Mouse (Mus musculus): Measurements from ENCODE around the gene Epb41l2. TPM values are rescaled to one million over a fixed set of nuclear protein-coding genes. Genes with fewer than 3 reads are reported as not detected.

The Epb41l2 gene
- polyA plus RNA-seq, 1 experiment from 2014 or later, result 45.3 TPM

GRCm38 (mm10) chr10:25411836-25412373 lies 52.3 kb downstream of the Epb41l2 start:
- H3K36me3 ChIP-seq (ENCODE audit: control insufficient read depth, insufficient read depth, low read length), result no peaks in the 10 kb centered on the region
- H3K27me3 ChIP-seq (ENCODE audit: control insufficient read depth, insufficient read depth, low read length), result no peaks in the 10 kb centered on the region
- H3K9ac ChIP-seq (ENCODE audit: low read length), result no peak overlapping the region
- no peak for ATAC-seq (ENCODE audit: insufficient read depth, low FRiP score, low TSS enrichment)
- H3K9me3 ChIP-seq (ENCODE audit: control insufficient read depth, low read length), result no peaks in the 10 kb centered on the region
- no peak for DNase-seq (ENCODE audit: low spot score)
- no peaks in the 10 kb centered on the region for H3K4me1 ChIP-seq (ENCODE audit: control insufficient read depth, insufficient read depth, low read length)
- no peak overlapping the region for H3K4me2 ChIP-seq (ENCODE audit: low read depth)
- no peak overlapping the region for H3K27ac ChIP-seq (ENCODE audit: low read depth, low read length)
- H3K4me3 ChIP-seq (ENCODE audit: low read depth, low read length), result no peak overlapping the region
- 77% methylated on average over 6 of the region's 6 CpGs for WGBS

DNA sequence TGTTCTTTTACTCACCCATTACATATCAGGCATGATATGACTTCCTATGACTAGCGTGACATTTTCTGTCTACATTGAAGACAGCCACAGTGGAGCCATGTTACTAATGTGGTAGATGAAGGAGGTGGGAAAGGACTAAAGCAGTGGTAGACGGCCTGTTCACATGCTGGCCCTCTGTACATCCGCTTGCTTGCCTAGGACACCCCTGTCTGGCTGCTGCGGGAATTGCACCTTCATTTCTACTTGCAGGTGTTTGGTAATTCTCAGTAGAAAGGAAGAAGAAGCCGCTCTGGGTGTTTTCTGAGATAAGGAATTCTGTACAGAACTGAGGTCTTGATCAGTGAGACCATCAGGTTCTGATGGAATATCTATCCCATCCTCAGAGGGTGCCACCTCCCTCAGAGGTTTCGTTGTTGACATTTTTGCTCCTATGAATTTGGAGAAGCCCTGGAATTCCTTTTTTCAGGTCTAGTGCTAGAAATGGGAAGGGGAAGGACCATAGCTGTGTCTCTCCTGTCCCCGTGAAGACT lies 55.7 kb downstream of the Epb41l2 start:
- WGBS, result 83% methylated on average over 7 of the region's 7 CpGs
- Histone ChIP-seq H3K4me2 (ENCODE audit: low read depth) (no peak overlapping the region), H3K27me3 (ENCODE audit: control insufficient read depth, insufficient read depth, low read length) (no peaks in the 10 kb centered on the region), H3K36me3 (ENCODE audit: control insufficient read depth, insufficient read depth, low read length) (no peaks in the 10 kb centered on the region), H3K4me1 (ENCODE audit: control insufficient read depth, insufficient read depth, low read length) (no peaks in the 10 kb centered on the region), H3K9ac (ENCODE audit: low read length) (no peak overlapping the region), H3K9me3 (ENCODE audit: control insufficient read depth, low read length) (no peaks in the 10 kb centered on the region), H3K4me3 (ENCODE audit: low read depth, low read length) (no peak overlapping the region), H3K27ac (ENCODE audit: low read depth, low read length) (no peak overlapping the region)
- no peak for DNase-seq (ENCODE audit: low spot score)
- ATAC-seq (ENCODE audit: insufficient read depth, low FRiP score, low TSS enrichment), result no peak

- ATAC-seq (ENCODE audit: insufficient read depth, low FRiP score, low TSS enrichment), result no peak
- Histone ChIP-seq H3K36me3 (ENCODE audit: control insufficient read depth, insufficient read depth, low read length) (no peaks in the 10 kb centered on the region), H3K4me3 (ENCODE audit: low read depth, low read length) (no peak overlapping the region), H3K9me3 (ENCODE audit: control insufficient read depth, low read length) (no peaks in the 10 kb centered on the region), H3K27me3 (ENCODE audit: control insufficient read depth, insufficient read depth, low read length) (no peaks in the 10 kb centered on the region), H3K9ac (ENCODE audit: low read length) (no peak overlapping the region), H3K4me2 (ENCODE audit: low read depth) (no peak overlapping the region), H3K4me1 (ENCODE audit: control insufficient read depth, insufficient read depth, low read length) (no peaks in the 10 kb centered on the region), H3K27ac (ENCODE audit: low read depth, low read length) (no peak overlapping the region)
- WGBS, result 85% methylated on average over 5 of the region's 5 CpGs
- DNase-seq (ENCODE audit: low spot score), result no peak
These were observed 57.1 kb downstream of the Epb41l2 start for GRCm38 (mm10) chr10:25416696-25417095.

- H3K4me1 ChIP-seq (ENCODE audit: control insufficient read depth, insufficient read depth, low read length), result no peaks in the 10 kb centered on the region
- H3K9me3 ChIP-seq (ENCODE audit: control insufficient read depth, low read length), result no peaks in the 10 kb centered on the region
- no peak overlapping the region for H3K4me3 ChIP-seq (ENCODE audit: low read depth, low read length)
- no peak for DNase-seq (ENCODE audit: low spot score)
- no peaks in the 10 kb centered on the region for H3K27me3 ChIP-seq (ENCODE audit: control insufficient read depth, insufficient read depth, low read length)
- no peak for ATAC-seq (ENCODE audit: insufficient read depth, low FRiP score, low TSS enrichment)
- no peak overlapping the region for H3K9ac ChIP-seq (ENCODE audit: low read length)
- WGBS, result 0% methylated on average over 1 of the region's 1 CpGs
- H3K36me3 ChIP-seq (ENCODE audit: control insufficient read depth, insufficient read depth, low read length), result no peaks in the 10 kb centered on the region
- H3K4me2 ChIP-seq (ENCODE audit: low read depth), result no peak overlapping the region
- H3K27ac ChIP-seq (ENCODE audit: low read depth, low read length), result no peak overlapping the region
These were observed 66.5 kb downstream of the Epb41l2 start for GRCm38 (mm10) chr10:25426058-25426457.

DNA sequence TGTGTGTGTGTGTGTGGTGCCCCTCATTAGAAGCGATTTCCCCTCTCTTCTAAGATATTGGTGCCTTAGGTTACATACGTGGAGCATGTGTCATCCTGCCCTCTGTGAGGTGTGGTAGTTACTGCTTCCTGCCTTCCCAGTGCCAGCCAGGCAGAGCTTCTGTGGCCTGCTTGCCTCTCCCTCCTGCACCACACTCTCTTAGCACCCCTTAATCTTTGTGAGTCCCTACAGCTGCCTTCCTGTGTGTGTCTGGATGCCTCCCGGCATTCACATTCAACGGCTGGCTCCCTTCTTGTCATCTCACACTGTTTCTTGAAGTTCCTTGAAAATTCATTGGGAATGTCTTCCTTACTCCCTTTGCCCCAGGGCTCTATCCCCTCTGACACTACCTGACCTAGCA lies 67.2 kb downstream of the Epb41l2 start:
- no peak overlapping the region for H3K9ac ChIP-seq (ENCODE audit: low read length)
- DNase-seq (ENCODE audit: low spot score) (no peak), ATAC-seq (ENCODE audit: insufficient read depth, low FRiP score, low TSS enrichment) (no peak)
- WGBS, result 74% methylated on average over 4 of the region's 4 CpGs
- no peaks in the 10 kb centered on the region for H3K9me3 ChIP-seq (ENCODE audit: control insufficient read depth, low read length)
- no peak overlapping the region for H3K4me3 ChIP-seq (ENCODE audit: low read depth, low read length)
- no peak overlapping the region for H3K27ac ChIP-seq (ENCODE audit: low read depth, low read length)
- H3K36me3 ChIP-seq (ENCODE audit: control insufficient read depth, insufficient read depth, low read length), result no peaks in the 10 kb centered on the region
- no peaks in the 10 kb centered on the region for H3K4me1 ChIP-seq (ENCODE audit: control insufficient read depth, insufficient read depth, low read length)
- H3K4me2 ChIP-seq (ENCODE audit: low read depth), result no peak overlapping the region
- H3K27me3 ChIP-seq (ENCODE audit: control insufficient read depth, insufficient read depth, low read length), result no peaks in the 10 kb centered on the region

DNA sequence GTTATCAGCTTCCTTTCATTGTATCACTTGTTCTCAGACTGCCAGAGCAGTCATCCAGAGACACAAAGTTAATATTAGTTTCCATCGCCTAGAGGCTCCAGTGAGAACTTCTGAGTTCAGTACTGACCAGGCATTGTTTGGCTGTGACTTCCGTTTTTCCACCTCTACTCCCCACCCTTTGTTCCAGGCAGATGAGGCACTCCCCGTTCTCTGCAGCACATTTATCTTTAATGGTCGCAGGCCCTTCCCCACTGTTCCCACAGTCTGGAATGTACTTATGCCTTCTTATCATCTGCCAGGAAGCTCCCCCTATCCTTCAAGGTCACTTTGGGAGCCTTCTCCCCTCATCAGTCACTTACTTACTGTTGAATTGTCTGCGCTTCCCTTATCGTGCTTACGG lies 67.9 kb downstream of the Epb41l2 start:
- 58% methylated on average over 7 of the region's 7 CpGs for WGBS
- DNase-seq (ENCODE audit: low spot score) (no peak), ATAC-seq (ENCODE audit: insufficient read depth, low FRiP score, low TSS enrichment) (no peak)
- no peaks in the 10 kb centered on the region for H3K36me3 ChIP-seq (ENCODE audit: control insufficient read depth, insufficient read depth, low read length)
- H3K27ac ChIP-seq (ENCODE audit: low read depth, low read length), result no peak overlapping the region
- H3K9ac ChIP-seq (ENCODE audit: low read length), result no peak overlapping the region
- H3K9me3 ChIP-seq (ENCODE audit: control insufficient read depth, low read length), result no peaks in the 10 kb centered on the region
- no peaks in the 10 kb centered on the region for H3K4me1 ChIP-seq (ENCODE audit: control insufficient read depth, insufficient read depth, low read length)
- H3K4me3 ChIP-seq (ENCODE audit: low read depth, low read length), result no peak overlapping the region
- no peak overlapping the region for H3K4me2 ChIP-seq (ENCODE audit: low read depth)
- no peaks in the 10 kb centered on the region for H3K27me3 ChIP-seq (ENCODE audit: control insufficient read depth, insufficient read depth, low read length)

GRCm38 (mm10) chr10:25428658-25429057 lies 69.1 kb downstream of the Epb41l2 start:
- WGBS, result 89% methylated on average over 5 of the region's 5 CpGs
- no peaks in the 10 kb centered on the region for H3K36me3 ChIP-seq (ENCODE audit: control insufficient read depth, insufficient read depth, low read length)
- no peaks in the 10 kb centered on the region for H3K27me3 ChIP-seq (ENCODE audit: control insufficient read depth, insufficient read depth, low read length)
- H3K9ac ChIP-seq (ENCODE audit: low read length), result no peak overlapping the region
- H3K27ac ChIP-seq (ENCODE audit: low read depth, low read length), result no peak overlapping the region
- no peaks in the 10 kb centered on the region for H3K4me1 ChIP-seq (ENCODE audit: control insufficient read depth, insufficient read depth, low read length)
- H3K4me3 ChIP-seq (ENCODE audit: low read depth, low read length), result no peak overlapping the region
- no peak overlapping the region for H3K4me2 ChIP-seq (ENCODE audit: low read depth)
- DNase-seq (ENCODE audit: low spot score) (no peak), ATAC-seq (ENCODE audit: insufficient read depth, low FRiP score, low TSS enrichment) (no peak)
- H3K9me3 ChIP-seq (ENCODE audit: control insufficient read depth, low read length), result no peaks in the 10 kb centered on the region

DNA sequence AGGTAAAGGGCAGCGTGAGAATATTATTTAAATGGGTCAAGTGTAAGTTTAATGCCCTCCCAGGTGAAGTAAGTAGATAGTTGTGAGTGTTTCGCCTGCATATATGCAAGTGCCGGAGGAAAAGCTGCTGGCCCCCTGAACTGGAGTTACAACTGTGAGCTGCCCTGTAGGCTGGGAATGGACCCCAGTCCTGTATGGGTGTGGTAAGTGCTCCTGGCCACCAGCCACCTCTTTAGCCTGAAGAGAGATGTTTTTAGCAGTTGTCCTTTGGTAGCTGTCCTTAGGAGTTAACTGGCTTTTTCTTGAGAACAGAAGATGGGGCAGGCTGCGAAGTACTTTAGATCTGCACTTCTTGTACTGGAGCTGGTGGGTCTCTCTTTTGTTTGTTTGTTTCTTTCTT lies 69.7 kb downstream of the Epb41l2 start:
- H3K9me3 ChIP-seq (ENCODE audit: control insufficient read depth, low read length), result no peaks in the 10 kb centered on the region
- no peak overlapping the region for H3K4me2 ChIP-seq (ENCODE audit: low read depth)
- H3K4me1 ChIP-seq (ENCODE audit: control insufficient read depth, insufficient read depth, low read length), result no peaks in the 10 kb centered on the region
- H3K36me3 ChIP-seq (ENCODE audit: control insufficient read depth, insufficient read depth, low read length), result no peaks in the 10 kb centered on the region
- 89% methylated on average over 4 of the region's 4 CpGs for WGBS
- ATAC-seq (ENCODE audit: insufficient read depth, low FRiP score, low TSS enrichment), result no peak
- H3K9ac ChIP-seq (ENCODE audit: low read length), result no peak overlapping the region
- H3K27ac ChIP-seq (ENCODE audit: low read depth, low read length), result no peak overlapping the region
- no peak overlapping the region for H3K4me3 ChIP-seq (ENCODE audit: low read depth, low read length)
- no peak for DNase-seq (ENCODE audit: low spot score)
- H3K27me3 ChIP-seq (ENCODE audit: control insufficient read depth, insufficient read depth, low read length), result no peaks in the 10 kb centered on the region

DNA sequence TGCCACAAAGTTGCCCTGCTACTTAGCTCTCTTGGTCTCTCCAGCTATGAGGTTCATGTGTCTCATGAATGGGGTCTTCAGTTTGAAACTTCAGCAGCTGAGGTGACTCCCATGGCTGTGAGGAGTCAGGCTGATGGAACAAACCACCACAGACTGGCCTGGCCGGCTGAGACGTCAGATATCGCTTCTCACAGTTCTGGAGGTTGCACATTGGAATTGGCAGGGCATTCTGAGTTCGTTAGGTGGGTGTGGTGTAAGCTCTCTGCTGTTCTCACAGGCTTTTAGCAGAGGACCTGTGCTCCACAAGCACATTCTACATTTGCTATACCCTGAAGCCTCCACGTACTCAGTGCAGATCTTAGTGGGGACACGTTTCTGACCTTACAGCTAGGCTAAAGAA lies 71.3 kb downstream of the Epb41l2 start:
- Histone ChIP-seq H3K36me3 (ENCODE audit: control insufficient read depth, insufficient read depth, low read length) (no peaks in the 10 kb centered on the region), H3K4me1 (ENCODE audit: control insufficient read depth, insufficient read depth, low read length) (no peaks in the 10 kb centered on the region), H3K9me3 (ENCODE audit: control insufficient read depth, low read length) (no peaks in the 10 kb centered on the region), H3K27me3 (ENCODE audit: control insufficient read depth, insufficient read depth, low read length) (no peaks in the 10 kb centered on the region), H3K9ac (ENCODE audit: low read length) (no peak overlapping the region), H3K4me3 (ENCODE audit: low read depth, low read length) (no peak overlapping the region), H3K4me2 (ENCODE audit: low read depth) (no peak overlapping the region), H3K27ac (ENCODE audit: low read depth, low read length) (no peak overlapping the region)
- WGBS, result 56% methylated on average over 6 of the region's 6 CpGs
- ATAC-seq (ENCODE audit: insufficient read depth, low FRiP score, low TSS enrichment), result no peak
- DNase-seq (ENCODE audit: low spot score), result no peak

Measured in neural tube, embryonic 11.5 days (tissue).